Mouse (Mus musculus): ENCODE data around the gene Bcr.

The Bcr gene

GRCm38 (mm10) chr10:75093252-75093987 is 33.0 kb downstream of the Bcr start:
- in situ Hi-C loops (cut with MseI, MboI), result no loop called here

- in situ Hi-C loops (cut with MseI, MboI), result no loop called here
Measured at GRCm38 (mm10) chr10:75094338-75094737, 33.9 kb downstream of the Bcr start.

- in situ Hi-C loops (cut with MseI, MboI), result no loop called here
Measured at GRCm38 (mm10) chr10:75095216-75095615, 34.8 kb downstream of the Bcr start.

GRCm38 (mm10) chr10:75098446-75099183 is 38.2 kb downstream of the Bcr start:
- in situ Hi-C loops (cut with MseI, MboI), result no loop called here

- in situ Hi-C loops (cut with MseI, MboI), result no loop called here
Measured at GRCm38 (mm10) chr10:75100298-75100697, 39.9 kb downstream of the Bcr start.

- in situ Hi-C loops (cut with MseI, MboI), result no loop called here
Measured at GRCm38 (mm10) chr10:75103502-75103901, 43.1 kb downstream of the Bcr start.

DNA sequence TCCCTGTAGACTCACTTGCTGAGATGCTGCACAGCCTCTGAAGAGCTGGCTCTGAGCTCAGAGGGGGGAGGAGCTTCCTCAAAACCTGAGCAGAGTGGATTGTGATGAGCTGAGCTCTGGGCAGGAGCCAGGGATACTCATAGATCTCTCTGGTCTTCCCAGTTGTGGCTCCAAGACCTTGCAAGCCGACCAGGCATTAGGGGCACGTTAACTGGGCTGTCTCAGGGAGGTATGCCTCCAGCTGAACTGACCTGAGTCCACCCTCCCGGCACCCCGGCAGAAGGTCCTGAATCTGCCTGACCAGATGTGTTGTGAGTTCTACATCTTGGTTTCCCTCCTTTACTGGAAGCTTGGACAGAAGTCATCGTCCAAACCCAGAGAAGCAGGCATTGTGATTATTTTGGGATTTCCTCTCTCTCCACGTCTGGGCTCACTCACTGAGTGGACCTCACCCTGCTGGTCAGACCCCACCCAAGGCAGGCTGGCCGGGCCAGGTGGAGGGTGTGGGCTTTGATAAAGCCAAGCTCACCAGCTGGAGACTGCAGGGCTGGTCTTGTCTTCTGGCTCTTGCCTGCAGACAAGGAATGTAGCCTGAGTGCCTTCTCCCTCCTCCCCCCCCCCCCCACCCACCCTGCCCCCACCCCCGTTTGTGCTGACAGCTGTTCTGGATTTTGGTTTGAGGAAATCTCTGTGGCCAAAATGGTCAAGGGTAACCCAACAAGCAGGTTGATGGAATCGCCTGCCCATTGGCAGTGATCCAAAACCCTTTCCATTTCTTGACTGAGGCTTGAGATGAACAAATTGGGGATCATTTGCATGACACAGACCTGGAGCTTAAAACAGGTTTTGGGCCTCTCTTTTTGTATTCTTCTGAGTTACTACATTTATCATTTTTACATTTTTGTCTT is 44.1 kb downstream of the Bcr start:
- in situ Hi-C loops (cut with MseI, MboI), result no loop called here

- in situ Hi-C loops (cut with MseI, MboI), result no loop called here
Measured at GRCm38 (mm10) chr10:75105099-75105461, 44.7 kb downstream of the Bcr start.

DNA sequence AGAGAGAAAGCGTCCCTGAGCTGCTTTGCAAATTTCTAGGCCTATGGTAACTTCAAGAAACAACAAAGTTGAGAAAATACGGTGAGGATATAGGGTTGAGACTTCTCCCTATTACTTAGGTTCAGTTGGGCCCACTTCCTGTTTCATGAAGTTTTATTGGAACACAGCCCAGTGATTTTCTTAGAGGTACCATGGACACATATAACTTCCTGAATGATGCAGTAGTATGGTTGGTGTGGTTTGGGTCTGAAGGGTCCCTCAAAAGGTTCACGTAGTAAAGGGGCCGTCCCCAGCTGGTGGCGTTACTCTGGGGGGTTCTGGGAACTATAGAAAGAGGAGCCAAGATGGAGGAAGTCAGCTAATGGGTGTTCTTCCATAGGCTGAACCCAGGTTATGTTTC is 45.3 kb downstream of the Bcr start:
- in situ Hi-C loops (cut with MseI, MboI), result no loop called here

- in situ Hi-C loops (cut with MseI, MboI), result no loop called here
Measured at GRCm38 (mm10) chr10:75106940-75107381, 46.6 kb downstream of the Bcr start.

- in situ Hi-C loops (cut with MseI, MboI), result no loop called here
Measured at GRCm38 (mm10) chr10:75108092-75108491, 47.7 kb downstream of the Bcr start.

DNA sequence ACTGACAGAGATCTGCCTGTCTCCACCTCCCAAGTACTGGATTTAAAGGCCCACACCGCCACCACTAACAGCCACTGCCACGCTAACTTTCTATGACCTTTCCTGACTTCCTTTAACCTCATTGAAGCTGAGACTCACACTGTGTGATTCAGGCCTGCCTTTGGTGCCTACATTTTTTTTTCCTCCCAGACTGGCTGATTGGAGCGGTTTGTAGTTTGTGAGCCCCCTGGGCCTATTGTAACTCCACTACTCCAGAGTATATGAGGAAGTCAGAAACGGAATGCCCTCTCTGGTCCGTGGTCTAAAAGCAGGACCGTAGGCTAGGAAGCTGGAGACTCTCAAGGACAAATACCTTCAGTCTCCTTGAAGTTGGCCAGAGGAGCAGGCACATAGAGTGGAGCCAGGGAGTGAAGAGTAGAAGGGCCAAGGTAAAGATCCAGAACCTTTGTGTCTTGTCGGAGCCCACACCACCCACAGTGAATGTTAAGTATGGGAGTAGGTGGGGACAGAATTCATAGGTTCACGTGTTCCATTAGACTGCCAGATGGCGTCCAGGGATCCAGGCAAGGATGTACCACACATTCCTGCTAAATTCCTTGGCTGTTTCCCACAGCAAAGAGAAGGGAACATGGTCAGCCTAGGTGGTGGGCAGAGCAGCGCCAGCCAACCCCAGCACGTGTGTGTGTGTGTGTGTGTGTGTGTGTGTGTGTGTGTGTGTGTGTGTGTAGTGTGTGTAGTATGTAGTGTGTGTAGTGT is 51.2 kb downstream of the Bcr start:
- in situ Hi-C loops (cut with MseI, MboI), result no loop called here

GRCm38 (mm10) chr10:75112405-75112804 is 52.0 kb downstream of the Bcr start:
- in situ Hi-C loops (cut with MseI, MboI), result no loop called here

GRCm38 (mm10) chr10:75113620-75114019 is 53.2 kb downstream of the Bcr start:
- in situ Hi-C loops (cut with MseI, MboI), result no loop called here

GRCm38 (mm10) chr10:75115240-75115639 is 54.8 kb downstream of the Bcr start:
- in situ Hi-C loops (cut with MseI, MboI), result no loop called here

- in situ Hi-C loops (cut with MseI, MboI), result no loop called here
Measured at GRCm38 (mm10) chr10:75116842-75117457, 56.6 kb downstream of the Bcr start.

DNA sequence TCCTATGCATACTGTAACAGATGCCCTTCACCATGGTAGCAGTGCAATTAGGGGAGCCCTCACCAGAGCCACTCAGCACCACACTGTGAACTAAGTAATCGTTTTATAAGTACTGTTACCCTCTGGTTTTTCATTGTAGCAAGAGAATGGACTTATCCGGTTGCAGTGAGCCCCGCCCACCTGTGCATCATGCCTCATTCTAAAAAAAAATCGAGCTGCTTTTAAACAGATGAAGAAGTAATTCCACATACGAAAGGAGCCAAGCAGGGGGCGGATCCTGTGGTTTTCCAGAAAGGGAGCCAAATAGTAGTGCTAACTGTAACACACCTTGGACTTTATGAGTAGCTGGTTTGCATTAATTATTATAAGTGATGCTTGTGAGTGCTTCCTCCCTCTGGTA is 58.1 kb downstream of the Bcr start:
- in situ Hi-C loops (cut with MseI, MboI), result no loop called here

- in situ Hi-C loops (cut with MseI, MboI), result no loop called here
Measured at GRCm38 (mm10) chr10:75119396-75119795, 59.0 kb downstream of the Bcr start.

DNA sequence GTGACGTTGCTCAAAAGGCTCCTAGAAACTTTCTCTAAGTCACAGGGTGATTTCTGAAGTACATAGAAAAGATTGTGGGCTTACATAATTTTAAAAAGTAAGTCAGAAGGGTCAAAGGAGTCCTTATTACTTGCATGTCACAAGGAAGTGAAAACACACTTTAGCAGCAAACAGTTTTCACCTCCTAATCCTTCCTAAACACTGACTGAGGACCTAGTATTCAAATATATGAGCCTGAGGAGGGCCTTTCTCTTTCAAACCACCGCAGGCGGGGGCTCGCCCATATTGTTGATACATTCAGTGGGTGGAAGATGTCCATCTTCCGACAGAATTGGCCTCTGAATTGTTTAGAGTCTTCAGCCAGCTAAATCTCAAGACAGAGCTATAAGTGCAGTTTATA is 59.8 kb downstream of the Bcr start:
- in situ Hi-C loops (cut with MseI, MboI), result no loop called here

DNA sequence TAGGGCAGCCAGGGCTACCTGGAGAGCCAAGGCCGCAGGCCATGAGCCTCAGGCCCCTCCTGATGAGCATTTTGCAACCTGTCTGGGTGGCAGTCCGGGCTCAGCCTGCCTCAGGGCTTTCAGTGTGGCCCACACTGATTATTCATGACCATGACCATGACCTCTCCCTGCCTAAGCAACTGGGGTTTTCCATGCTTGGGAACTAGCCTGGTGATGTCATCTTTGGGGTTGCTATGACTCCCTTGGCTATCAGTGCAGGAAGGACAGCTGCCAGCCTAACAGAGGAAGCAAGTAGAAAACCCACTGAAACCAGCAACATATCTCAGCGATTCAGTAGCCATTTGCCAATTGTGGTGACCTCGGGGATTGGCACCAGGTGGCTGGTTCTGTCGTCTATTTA is 60.6 kb downstream of the Bcr start:
- in situ Hi-C loops (cut with MseI, MboI), result no loop called here

DNA sequence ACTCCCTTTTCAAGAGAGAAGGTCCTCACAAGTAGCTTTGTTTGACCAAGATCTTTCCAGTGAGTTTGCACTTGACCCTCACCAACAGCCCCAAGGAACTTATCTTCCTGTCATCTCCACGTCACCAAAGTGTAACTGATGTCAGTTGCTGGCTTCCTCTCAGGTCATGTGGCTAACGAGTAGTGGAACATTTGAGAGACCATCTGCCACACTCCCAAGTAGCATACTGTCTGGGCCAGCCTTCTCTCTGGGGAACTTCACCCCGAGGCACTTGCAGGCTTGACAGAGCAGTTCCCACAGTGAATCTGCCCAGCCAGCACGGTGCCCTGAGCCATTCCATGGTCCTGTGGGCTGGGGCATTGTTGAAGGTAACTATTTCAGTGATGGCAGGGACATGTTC is 65.2 kb downstream of the Bcr start:
- in situ Hi-C loops (cut with MseI, MboI), result no loop called here

Measured in mouse trophoblast stem cell (cell line).